Mouse (Mus musculus) liver, embryonic 16.5 days (tissue): ENCODE measurements around the gene Fam228b. TPM values are rescaled to one million over a fixed set of nuclear protein-coding genes. Genes with fewer than 3 reads are reported as not detected.
"Not testable (repeated sequence)": the region's sequence is repeated elsewhere in the genome, so short reads cannot be mapped to it uniquely, and the experiment has no call there.

Experiments used
- ATAC-seq: fragments of 200-750 bp; cut with Nextera tagmentation; 2 replicates; pipeline ENCODE4 v1.8.0; 2017; ENCODE audit warnings: low read depth, mild to moderate bottlenecking, moderate number of reproducible peaks, moderate library complexity
- H3K27ac ChIP-seq: fragments of 300-500 bp; sonication (generic); 2 replicates; pipeline ENCODE4 v1.5.1; 2014; ENCODE audit warnings: mild to moderate bottlenecking, low read length
- H3K27me3 ChIP-seq: fragments of 300-500 bp; sonication (generic); 2 replicates; pipeline ENCODE4 v1.6.1; 2014; ENCODE audit warnings: low read depth, low read length, mixed read lengths; ENCODE audit not compliant: control insufficient read depth, insufficient read depth
- H3K36me3 ChIP-seq: fragments of 300-500 bp; sonication (generic); 2 replicates; pipeline ENCODE4 v1.6.1; 2014; ENCODE audit warnings: mild to moderate bottlenecking; ENCODE audit not compliant: control insufficient read depth, insufficient read depth
- H3K4me1 ChIP-seq: fragments of 300-500 bp; sonication (generic); 2 replicates; pipeline ENCODE4 v1.6.1; 2014; ENCODE audit warnings: low read depth, low read length, mixed read lengths; ENCODE audit not compliant: control insufficient read depth
- H3K4me2 ChIP-seq: fragments of 300-500 bp; sonication (generic); 2 replicates; pipeline ENCODE4 v1.6.1; 2014; ENCODE audit warnings: low read depth, low read length, mixed read lengths
- H3K4me3 ChIP-seq: fragments of 300-500 bp; sonication (generic); 2 replicates; pipeline ENCODE4 v1.5.1; 2014; ENCODE audit warnings: low read depth, mild to moderate bottlenecking, low read length
- H3K9ac ChIP-seq: fragments of 300-500 bp; sonication (generic); 2 replicates; pipeline ENCODE4 v1.6.1; 2014; ENCODE audit warnings: low read depth, low read length
- H3K9me3 ChIP-seq: fragments of 300-500 bp; sonication (generic); replicated peaks from 2 replicates; pipeline ENCODE4 v1.6.1; 2016; ENCODE audit warnings: low read length; ENCODE audit not compliant: control insufficient read depth
- WGBS: fragments of 180-500 bp; shearing (Covaris S2); extraction: QIAGEN DNeasy Blood & Tissue Kit; methylation state at CpG from one replicate; pipeline ENCODE4 v1.1.7; 2014; ENCODE audit not compliant: insufficient replicate concordance; 5-methylcytosine and 5-hydroxymethylcytosine counted together
- polyA plus RNA-seq: library from polyadenylated mRNA; unstranded; fragments of >200 nt; fragmentation: Nextera tagmentation; extraction: Ambion mirVana; gene quantifications from 2 replicates; pipeline ENCODE4 v1.2.1, GENCODE M21; 2015

Gene Fam228b
- polyA plus RNA-seq, 1 experiment from 2014 or later = 0.42 TPM

- peaks cover 13% of the 10 kb centered on the region for H3K36me3 ChIP-seq
Measured at GRCm38 (mm10) chr12:4708296-4708695, 60.8 kb downstream of the Fam228b start.

GRCm38 (mm10) chr12:4707488-4708017, 61.5 kb downstream of the Fam228b start:
- H3K9me3 ChIP-seq = no peaks in the 10 kb centered on the region
- peaks cover 13% of the 10 kb centered on the region for H3K36me3 ChIP-seq
- no peak overlapping the region for H3K9ac ChIP-seq
- 75% methylated on average over 14 of the region's 14 CpGs for WGBS
- no peak overlapping the region for H3K4me2 ChIP-seq
- H3K27me3 ChIP-seq = no peaks in the 10 kb centered on the region
- no peak for ATAC-seq
- no peak overlapping the region for H3K4me3 ChIP-seq
- no peak overlapping the region for H3K27ac ChIP-seq
- no peaks in the 10 kb centered on the region for H3K4me1 ChIP-seq

More at GRCm38 (mm10) chr12:4708296-4708695, 60.8 kb downstream of the Fam228b start:
- H3K27ac ChIP-seq = no peak overlapping the region
- H3K4me1 ChIP-seq = no peaks in the 10 kb centered on the region
- H3K4me3 ChIP-seq = no peak overlapping the region
- ATAC-seq = no peak
- 70% methylated on average over 4 of the region's 4 CpGs for WGBS
- no peak overlapping the region for H3K4me2 ChIP-seq
- H3K9me3 ChIP-seq = no peaks in the 10 kb centered on the region
- H3K27me3 ChIP-seq = no peaks in the 10 kb centered on the region
- H3K9ac ChIP-seq = no peak overlapping the region

GRCm38 (mm10) chr12:4706901-4707300, 62.2 kb downstream of the Fam228b start:
- no peaks in the 10 kb centered on the region for H3K4me1 ChIP-seq
- no peak overlapping the region for H3K4me2 ChIP-seq
- no peak overlapping the region for H3K9ac ChIP-seq
- no peaks in the 10 kb centered on the region for H3K9me3 ChIP-seq
- no peaks in the 10 kb centered on the region for H3K27me3 ChIP-seq
- no peak for ATAC-seq
- WGBS = 83% methylated on average over 10 of the region's 10 CpGs
- no peak overlapping the region for H3K4me3 ChIP-seq
- no peak overlapping the region for H3K27ac ChIP-seq
- H3K36me3 ChIP-seq = peaks cover 10% of the 10 kb centered on the region

- ATAC-seq = no peak
- Histone ChIP-seq H3K27ac (no peak overlapping the region), H3K36me3 (peaks cover 9% of the 10 kb centered on the region), H3K4me3 (no peak overlapping the region), H3K4me2 (no peak overlapping the region), H3K27me3 (no peaks in the 10 kb centered on the region), H3K4me1 (no peaks in the 10 kb centered on the region), H3K9me3 (no peaks in the 10 kb centered on the region), H3K9ac (no peak overlapping the region)
- WGBS = 77% methylated on average over 5 of the region's 5 CpGs
Measured at GRCm38 (mm10) chr12:4706175-4706574, 62.9 kb downstream of the Fam228b start.

DNA sequence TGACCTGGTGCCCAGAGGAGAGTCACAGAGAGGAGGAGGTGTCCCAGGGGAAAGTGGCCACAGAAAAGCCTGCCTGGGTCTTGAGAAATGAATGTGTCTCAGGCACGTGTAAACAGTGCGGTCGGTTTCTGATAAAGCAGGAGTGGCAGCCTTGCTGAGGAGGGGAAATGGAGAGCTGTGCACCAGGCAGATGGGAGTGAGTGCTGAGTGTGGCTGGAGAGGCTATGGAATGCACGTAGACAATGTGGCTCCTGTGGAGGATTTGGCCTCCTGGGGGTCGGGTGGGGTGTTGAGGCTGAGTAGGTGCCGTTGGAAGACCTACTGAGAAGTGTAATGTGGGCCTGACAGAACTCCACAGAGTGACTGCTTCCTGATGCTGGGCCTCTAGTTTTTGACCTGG, 63.4 kb downstream of the Fam228b start:
- H3K9ac ChIP-seq, H3K36me3 ChIP-seq, H3K27ac ChIP-seq, H3K4me1 ChIP-seq, H3K9me3 ChIP-seq, ATAC-seq, H3K4me3 ChIP-seq, H3K4me2 ChIP-seq, H3K27me3 ChIP-seq: not testable (repeated sequence)
- WGBS = 63% methylated on average over 6 of the region's 6 CpGs

DNA sequence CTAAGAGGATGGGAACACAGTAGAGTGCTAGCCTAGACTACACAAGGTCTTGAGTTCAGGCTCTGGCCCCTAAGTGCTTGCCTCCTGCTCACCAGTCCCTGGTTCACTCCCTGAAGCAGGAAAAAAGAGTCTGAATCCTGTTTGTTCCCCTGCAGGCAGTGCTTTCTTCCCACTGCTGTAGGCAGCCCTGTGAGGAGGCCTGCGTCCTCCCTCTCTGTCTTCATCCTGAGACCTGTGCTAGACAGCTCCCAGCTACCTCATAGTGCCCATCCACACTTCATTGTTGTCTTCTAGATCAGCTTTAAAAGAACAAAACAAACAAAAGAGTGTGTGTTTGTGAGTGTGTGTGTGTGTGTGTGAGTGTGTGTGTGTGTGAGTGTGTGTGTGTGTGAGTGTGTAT, 74.5 kb downstream of the Fam228b start:
- no peak overlapping the region for H3K27ac ChIP-seq
- H3K4me3 ChIP-seq = no peak overlapping the region
- H3K4me1 ChIP-seq = no peaks in the 10 kb centered on the region
- H3K4me2 ChIP-seq = no peak overlapping the region
- WGBS = 86% methylated on average over 1 of the region's 1 CpGs
- no peak for ATAC-seq
- H3K27me3 ChIP-seq = no peaks in the 10 kb centered on the region
- H3K9ac ChIP-seq = no peak overlapping the region
- no peaks in the 10 kb centered on the region for H3K9me3 ChIP-seq
- no peaks in the 10 kb centered on the region for H3K36me3 ChIP-seq

DNA sequence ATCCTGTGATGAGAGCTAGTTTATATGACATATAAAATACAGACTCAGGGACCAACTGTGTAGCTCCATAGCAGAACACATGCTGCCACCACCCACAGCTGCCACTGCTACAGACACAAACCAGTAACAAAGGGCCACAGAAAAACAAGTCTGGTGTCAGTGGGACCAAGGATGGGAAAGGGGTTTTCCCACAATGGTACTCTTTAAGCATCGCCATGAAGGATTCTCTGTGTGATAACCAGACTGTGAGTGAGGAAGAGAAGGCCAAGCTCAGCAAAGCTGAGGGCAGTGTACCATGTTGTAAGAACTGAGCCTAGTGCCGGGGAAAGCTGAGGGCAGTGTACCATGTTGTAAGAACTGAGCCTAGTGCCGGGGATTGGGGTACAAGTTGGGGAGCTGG, 77.9 kb downstream of the Fam228b start:
- ATAC-seq = no peak
- H3K4me2 ChIP-seq = no peak overlapping the region
- WGBS = 77% methylated on average over 3 of the region's 3 CpGs
- H3K4me1 ChIP-seq = no peaks in the 10 kb centered on the region
- no peaks in the 10 kb centered on the region for H3K27me3 ChIP-seq
- H3K9me3 ChIP-seq = no peaks in the 10 kb centered on the region
- H3K9ac ChIP-seq = no peak overlapping the region
- no peaks in the 10 kb centered on the region for H3K36me3 ChIP-seq
- H3K27ac ChIP-seq = no peak overlapping the region
- no peak overlapping the region for H3K4me3 ChIP-seq

Other genes with a start within 250 kb of the Fam228b start
- gene Itsn2, start 176.6 kb downstream of the Fam228b start, polyA plus RNA-seq = 18.8 and 19.2 TPM in 2 replicates
- gene Gm3625, start 176.3 kb downstream of the Fam228b start, polyA plus RNA-seq = not detected in 2 replicates
- 0.04 TPM in 1 of 2 replicates, not detected in the other for gene Fam228a, start 30.8 kb downstream of the Fam228b start, polyA plus RNA-seq
- gene Pfn4, start 245 bp downstream of the Fam228b start, polyA plus RNA-seq = 0.47 and 0.76 TPM in 2 replicates
- gene Sf3b6, start 48.3 kb upstream of the Fam228b start, polyA plus RNA-seq = 80.2 and 83.3 TPM in 2 replicates
- 3.6 TPM in 2 replicates for gene Fkbp1b, start 72.3 kb upstream of the Fam228b start, polyA plus RNA-seq
- 8.8 and 10.2 TPM in 2 replicates for gene Wdcp, start 74.0 kb upstream of the Fam228b start, polyA plus RNA-seq
- 60.8 and 63.3 TPM in 2 replicates for gene Mfsd2b, start 105.1 kb upstream of the Fam228b start, polyA plus RNA-seq
- 20.9 and 23.2 TPM in 2 replicates for gene Ubxn2a, start 138.4 kb upstream of the Fam228b start, polyA plus RNA-seq
- 3.8 TPM in 2 replicates for gene Atad2b, start 148.1 kb upstream of the Fam228b start, polyA plus RNA-seq